Mouse (Mus musculus): ENCODE data around the gene Prrx1.

The Prrx1 gene

DNA sequence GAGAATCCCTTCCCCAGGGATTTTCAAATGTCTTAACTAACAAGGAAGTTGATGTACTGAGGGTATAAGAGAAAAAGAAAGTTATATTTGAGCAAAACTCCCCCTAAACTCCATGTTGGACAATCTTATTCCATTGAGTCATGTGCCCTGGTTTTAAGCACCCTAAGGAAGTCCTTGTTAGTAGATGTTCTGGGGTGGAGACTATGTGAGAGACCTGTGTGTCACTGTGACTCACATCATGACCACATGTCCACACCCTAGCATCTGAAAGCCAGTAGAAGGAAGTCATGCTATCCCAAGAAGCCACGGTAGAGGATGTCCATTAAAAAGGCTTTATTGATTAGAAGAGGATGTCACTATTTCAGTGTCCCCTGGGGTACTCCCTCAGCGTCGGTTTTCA, 40.4 kb downstream of the Prrx1 start:
- peak; percentile 66 for DNase-seq (ENCODE audit: low read depth, low spot score)

DNA sequence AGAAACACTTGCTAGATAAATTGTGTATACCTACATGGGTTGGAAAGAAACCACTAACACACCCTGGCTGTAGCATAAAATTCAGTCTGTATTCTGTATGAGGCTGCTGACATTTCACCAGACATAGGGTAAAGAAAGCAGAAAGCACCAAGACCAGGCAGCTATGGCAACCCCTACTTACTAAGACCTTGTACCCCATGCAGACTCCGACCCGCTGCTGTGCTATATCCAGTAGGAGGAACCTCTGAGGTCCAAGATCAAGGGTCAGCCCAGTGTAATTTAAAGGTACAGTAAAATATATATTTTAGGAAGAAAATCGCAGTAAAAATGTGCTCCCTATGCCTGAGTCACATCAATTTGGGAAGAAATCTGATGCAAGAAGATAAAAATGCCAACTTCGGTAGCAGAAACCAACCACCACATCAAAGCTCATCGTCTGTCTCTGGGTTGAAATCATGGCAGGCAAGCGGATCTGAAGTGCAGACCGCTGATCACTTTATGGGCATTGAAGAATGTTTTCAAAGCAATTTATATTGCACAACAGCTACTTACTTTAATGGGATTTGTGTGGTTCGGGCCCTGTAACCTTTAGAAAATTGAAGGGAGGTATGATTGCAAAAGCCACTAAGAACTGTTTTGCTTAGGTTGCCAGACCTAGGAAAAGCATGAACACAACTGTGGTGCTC, 46.5 kb downstream of the Prrx1 start:
- DNase-seq (ENCODE audit: low read depth, low spot score) = no peak

- no peak for DNase-seq (ENCODE audit: low read depth, low spot score)
These were observed 56.2 kb downstream of the Prrx1 start for GRCm38 (mm10) chr1:163257298-163257697.

DNA sequence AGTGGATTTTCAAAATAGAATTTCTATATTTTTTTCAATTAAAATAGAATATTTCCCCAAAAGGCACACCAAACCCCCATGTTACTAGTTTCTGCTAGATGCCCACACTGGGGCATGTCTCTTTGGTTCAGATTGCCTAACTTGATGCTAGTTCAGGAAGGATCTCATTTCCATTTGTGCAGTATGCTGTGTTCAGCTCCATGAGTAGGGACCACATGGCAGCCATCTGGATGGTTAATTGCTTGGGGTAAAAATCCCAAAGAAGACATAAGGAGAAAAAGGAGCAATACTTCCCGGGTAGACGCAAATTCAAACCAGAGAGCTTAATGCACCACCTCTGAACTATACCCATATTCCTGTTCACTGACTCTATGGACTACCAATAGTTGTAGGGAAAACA, 57.6 kb downstream of the Prrx1 start:
- no peak for DNase-seq (ENCODE audit: low read depth, low spot score)

GRCm38 (mm10) chr1:163252796-163253195, 60.7 kb downstream of the Prrx1 start:
- DNase-seq (ENCODE audit: low read depth, low spot score) = peak; percentile 69

DNA sequence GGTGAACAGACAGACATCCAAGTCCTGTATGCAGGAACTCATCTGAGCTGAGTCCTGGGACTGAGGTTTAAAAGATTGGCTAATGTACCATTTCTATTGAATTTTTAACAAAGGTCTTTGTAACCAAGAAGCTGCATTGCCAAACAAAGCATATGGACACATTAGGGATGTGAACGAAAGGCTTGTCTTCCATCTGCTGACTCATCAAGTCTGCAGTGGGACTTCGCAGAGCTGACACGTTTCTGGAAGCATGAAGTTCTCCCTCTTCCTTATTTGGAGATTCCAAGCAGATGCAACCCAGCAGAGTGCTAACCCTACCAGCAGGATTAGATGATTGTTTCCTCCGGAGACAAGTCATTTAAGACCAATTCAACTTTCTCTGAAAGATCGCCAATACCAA, 61.2 kb downstream of the Prrx1 start:
- peak; percentile 76 for DNase-seq (ENCODE audit: low read depth, low spot score)

DNA sequence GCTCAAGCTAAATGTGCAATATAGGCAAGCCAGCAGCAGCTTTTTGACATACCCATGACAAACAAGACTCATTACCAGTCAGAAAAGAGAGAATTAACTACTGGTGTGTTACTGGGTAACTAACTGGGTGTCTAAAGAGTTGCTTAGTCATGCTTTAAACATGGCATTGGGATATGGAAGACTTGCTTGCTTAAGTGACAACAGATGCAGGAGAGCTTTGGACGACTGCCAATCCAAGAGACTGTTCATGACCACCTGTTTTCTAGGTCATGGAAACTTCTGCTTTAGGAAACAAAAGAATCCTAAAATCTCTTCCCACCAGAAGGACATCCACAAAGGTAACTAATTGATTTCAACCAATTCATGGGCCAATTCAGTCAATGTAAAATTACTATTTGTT, 61.7 kb downstream of the Prrx1 start:
- peak; percentile 90 for DNase-seq (ENCODE audit: low read depth, low spot score)

GRCm38 (mm10) chr1:163238950-163239349, 74.6 kb downstream of the Prrx1 start:
- peak; percentile 27 for DNase-seq (ENCODE audit: low read depth, low spot score)

DNA sequence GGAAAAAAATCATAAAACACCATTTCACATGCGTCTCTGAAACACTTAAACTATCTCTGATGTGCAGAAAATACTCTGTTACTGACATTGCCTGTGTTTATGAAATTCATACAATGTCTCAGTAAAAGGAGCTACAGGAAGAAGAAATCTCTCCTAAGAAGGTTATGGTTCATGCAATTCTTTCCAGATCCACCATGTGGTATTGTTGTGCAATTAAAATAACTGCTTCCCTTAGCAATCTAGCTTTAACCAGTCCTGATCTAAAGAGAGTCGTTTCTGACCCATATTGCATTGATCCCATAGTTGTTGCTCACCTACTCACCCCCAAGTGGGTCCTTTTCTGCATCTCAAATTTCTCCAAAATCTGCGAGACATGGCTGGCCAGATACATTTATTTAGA, 82.3 kb downstream of the Prrx1 start:
- DNase-seq (ENCODE audit: low read depth, low spot score) = peak; percentile 21

GRCm38 (mm10) chr1:163226271-163226670, 87.2 kb downstream of the Prrx1 start:
- no peak for DNase-seq (ENCODE audit: low read depth, low spot score)

- no peak for DNase-seq (ENCODE audit: low read depth, low spot score)
These were observed 91.7 kb downstream of the Prrx1 start for GRCm38 (mm10) chr1:163221767-163222166.

DNA sequence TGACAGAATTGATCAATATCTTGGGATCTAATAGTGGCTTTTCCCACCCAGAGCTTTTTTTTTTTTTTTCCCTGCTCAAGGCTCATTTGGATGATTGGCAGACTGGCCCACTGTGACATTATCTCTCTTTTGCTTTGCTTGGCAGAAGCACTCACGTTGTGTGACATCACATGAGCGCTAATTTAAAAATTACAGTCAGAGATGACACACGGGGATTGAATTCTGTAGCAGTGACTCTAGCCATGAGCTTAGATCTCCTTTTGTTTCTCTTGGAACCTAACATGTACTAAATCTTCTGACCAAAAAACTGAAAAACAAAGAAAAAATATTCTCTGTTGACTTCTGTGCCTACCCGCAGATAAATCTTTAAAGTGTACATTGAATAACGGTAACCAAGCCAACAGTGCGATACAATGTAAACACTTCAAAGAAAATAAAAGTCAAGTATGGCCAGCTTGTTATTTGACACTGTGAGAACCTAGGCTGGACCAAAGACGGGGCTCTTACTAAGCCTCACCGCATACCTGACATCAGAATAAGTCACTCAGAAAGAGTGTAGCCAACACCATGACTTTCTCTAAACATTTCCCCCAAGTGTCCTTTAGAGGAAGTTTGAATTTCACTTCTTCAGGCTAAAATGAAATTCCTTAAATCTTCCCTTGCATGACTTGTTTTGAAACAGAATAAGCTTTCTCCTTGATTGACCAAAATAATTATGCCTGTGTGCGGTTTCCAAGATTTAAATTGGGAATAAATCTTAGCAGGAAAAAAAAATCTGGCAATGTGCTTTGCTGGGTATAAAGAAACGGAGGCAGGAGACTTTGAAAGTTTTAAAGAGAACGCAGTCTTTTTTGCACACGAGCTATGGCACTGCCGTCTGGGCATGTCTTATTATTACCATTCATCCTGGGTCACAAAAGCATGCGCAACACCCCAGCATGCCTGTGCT, 104.3 kb downstream of the Prrx1 start:
- DNase-seq (ENCODE audit: low read depth, low spot score) = peak; percentile 30

DNA sequence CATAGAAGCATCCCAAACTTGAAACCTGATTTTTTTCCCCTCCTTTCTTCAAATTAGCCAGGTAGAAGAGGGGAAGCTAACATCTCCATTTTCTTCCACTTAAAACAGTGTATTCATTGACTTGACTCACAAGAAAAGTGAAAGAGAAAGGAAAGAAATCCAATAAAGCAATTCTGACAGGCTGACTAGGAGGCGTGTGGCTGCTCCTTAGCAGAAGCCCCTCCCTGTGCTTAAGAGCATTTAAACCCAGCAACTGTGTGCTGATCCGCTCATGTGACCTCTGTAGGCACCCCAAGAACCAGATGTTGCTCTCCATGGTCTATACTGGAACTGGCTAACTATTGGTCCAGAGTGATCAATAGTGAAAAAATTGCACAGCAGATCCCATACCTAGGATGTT, 114.7 kb downstream of the Prrx1 start:
- DNase-seq (ENCODE audit: low read depth, low spot score) = no peak

GRCm38 (mm10) chr1:163198059-163198458, 115.5 kb downstream of the Prrx1 start:
- peak; percentile 25 for DNase-seq (ENCODE audit: low read depth, low spot score)
